Mouse (Mus musculus) myocyte (in vitro differentiated cells): ENCODE data around the gene Psmc1. TPM values are rescaled to one million over a fixed set of nuclear protein-coding genes. Genes with fewer than 3 reads are reported as not detected.

Experiments used
- H3K27me3 ChIP-seq: one replicate; pipeline ENCODE4 v1.6.1; 2011; ENCODE audit not compliant: control insufficient read depth, insufficient read depth, insufficient read length
- H3K36me3 ChIP-seq: one replicate; pipeline ENCODE4 v1.6.1; 2011; ENCODE audit not compliant: control insufficient read depth, insufficient read depth
- H3K4me2 ChIP-seq: one replicate; pipeline ENCODE4 v1.6.1; 2011; ENCODE audit warnings: low read depth, control low read depth
- H3K4me3 ChIP-seq: one replicate; pipeline ENCODE4 v1.5.1; 2011; ENCODE audit warnings: mild to moderate bottlenecking, control low read depth, moderate library complexity
- H3K79me2 ChIP-seq: one replicate; pipeline ENCODE4 v1.6.1; 2011; ENCODE audit not compliant: control insufficient read depth, insufficient read depth
- H3ac ChIP-seq: one replicate; pipeline ENCODE4 v1.6.1; 2011; ENCODE audit not compliant: control insufficient read depth, insufficient read length
- CEBPB ChIP-seq: IDR thresholded peaks from 2 replicates; pipeline ENCODE4 v1.6.1; 2011; ENCODE audit warnings: mild to moderate bottlenecking, moderate library complexity; ENCODE audit not compliant: poor library complexity, insufficient read depth, severe bottlenecking
- E2F4 ChIP-seq: IDR thresholded peaks from one replicate; pipeline ENCODE4 v1.6.1; 2011; ENCODE audit warnings: mild to moderate bottlenecking, control low read depth, moderate library complexity; ENCODE audit not compliant: insufficient read depth
- MAX ChIP-seq: IDR thresholded peaks from one replicate; pipeline ENCODE4 v1.6.1; 2011; ENCODE audit warnings: low read depth, mild to moderate bottlenecking, control low read depth
- MYOD1 ChIP-seq, 3 experiments: IDR thresholded peaks; one replicate each; pipeline ENCODE4 v1.6.1; 2011; ENCODE audit warnings: control low read depth in 2 of 3, low read depth in 2 of 3, mild to moderate bottlenecking in 2 of 3, moderate library complexity in 1 of 3; ENCODE audit not compliant: insufficient read length in 2 of 3, control insufficient read depth in 1 of 3
- MYOG ChIP-seq, 3 experiments: IDR thresholded peaks; one replicate each; pipeline ENCODE4 v1.6.1; 2011; ENCODE audit warnings: control low read depth in 2 of 3, low read depth in 2 of 3, mild to moderate bottlenecking in 2 of 3; ENCODE audit not compliant: insufficient read length in 2 of 3, control insufficient read depth in 1 of 3, insufficient read depth in 1 of 3
- POLR2A ChIP-seq: IDR thresholded peaks from one replicate; pipeline ENCODE4 v1.6.1; 2011; ENCODE audit warnings: low read depth, mild to moderate bottlenecking, control low read depth, moderate library complexity; ENCODE audit not compliant: insufficient read length
- POLR2AphosphoS2 ChIP-seq: IDR thresholded peaks from one replicate; pipeline ENCODE4 v1.6.1; 2011; ENCODE audit warnings: low read depth, control low read depth; ENCODE audit not compliant: insufficient read length
- REST ChIP-seq: IDR thresholded peaks from one replicate; pipeline ENCODE4 v1.6.1; 2011; ENCODE audit warnings: mild to moderate bottlenecking, control low read depth, moderate library complexity; ENCODE audit not compliant: insufficient read depth, insufficient read length
- SRF ChIP-seq: IDR thresholded peaks from one replicate; pipeline ENCODE4 v1.6.1; 2011; ENCODE audit warnings: low read depth; ENCODE audit not compliant: control insufficient read depth, insufficient read length
- TCF12 ChIP-seq: IDR thresholded peaks from one replicate; pipeline ENCODE4 v1.6.1; 2011; ENCODE audit warnings: mild to moderate bottlenecking, control low read depth; ENCODE audit not compliant: poor library complexity, insufficient read depth, severe bottlenecking
- TCF3 ChIP-seq: IDR thresholded peaks from one replicate; pipeline ENCODE4 v1.6.1; 2011; ENCODE audit warnings: low read depth, control low read depth; ENCODE audit not compliant: insufficient read length
- USF1 ChIP-seq: IDR thresholded peaks from one replicate; pipeline ENCODE4 v1.6.1; 2011; ENCODE audit warnings: low read depth, mild to moderate bottlenecking, control low read depth, moderate library complexity
- polyA plus RNA-seq: library from polyadenylated mRNA; unstranded; fragments of >200 nt; fragmentation: generic; extraction: Trizol; gene quantifications from one replicate; pipeline ENCODE4 v1.2.1, GENCODE M21; 2012; ENCODE audit warnings: missing spikeins

Gene Psmc1
- polyA plus RNA-seq, 1 experiment: 201 TPM

DNA sequence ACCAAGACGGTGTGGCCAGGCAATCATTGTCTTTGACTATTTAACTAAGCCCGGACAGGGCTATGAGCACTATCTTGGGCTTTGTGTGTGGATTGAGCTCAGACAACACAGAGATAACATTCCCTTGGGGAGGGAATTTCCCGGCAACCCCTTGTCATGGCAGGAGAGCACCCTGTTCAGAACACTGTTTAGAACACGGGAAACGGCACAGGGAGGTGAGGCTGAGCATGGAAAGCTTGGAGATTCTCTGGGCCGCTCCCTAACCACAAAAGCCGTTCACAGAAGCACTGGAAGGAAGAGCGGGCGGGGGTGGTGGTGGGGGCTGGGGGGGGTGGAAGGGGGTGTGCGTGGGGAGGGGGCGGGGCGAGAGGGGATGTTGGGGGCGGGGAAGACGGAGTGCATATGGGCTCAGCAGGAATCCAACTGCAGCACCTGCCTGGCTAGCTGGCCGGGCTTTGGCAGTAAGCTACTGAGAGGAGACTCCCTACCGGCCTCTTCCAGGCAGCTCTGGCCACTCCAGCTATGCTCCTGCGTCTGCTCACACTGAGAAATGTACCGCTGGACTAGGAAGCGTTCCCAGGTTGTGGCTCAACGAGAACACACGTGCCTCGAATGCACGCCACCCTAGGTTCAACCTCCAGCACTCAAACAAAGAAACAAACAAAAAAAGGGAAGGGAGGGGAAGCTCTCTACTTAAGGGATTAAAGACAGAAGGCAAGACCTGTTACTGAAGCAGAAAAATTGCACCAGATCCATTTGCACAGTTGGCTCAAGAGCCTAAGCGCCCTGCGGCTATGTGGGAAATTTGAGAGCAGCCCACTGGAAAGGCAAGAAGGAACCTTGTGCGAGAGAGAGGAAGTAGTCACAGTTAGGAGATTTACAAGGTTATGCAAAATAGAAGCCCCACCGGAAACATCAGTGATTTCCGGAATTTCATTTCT lies 58.2 kb downstream of the Psmc1 start:
- H3K4me3 ChIP-seq: no peak overlapping the region

GRCm38 (mm10) chr12:100172481-100172880 lies 62.5 kb downstream of the Psmc1 start:
- no peak overlapping the region for H3K4me2 ChIP-seq
- no peaks in the 10 kb centered on the region for H3K79me2 ChIP-seq
- no peaks in the 10 kb centered on the region for H3K27me3 ChIP-seq
- H3K36me3 ChIP-seq: no peaks in the 10 kb centered on the region
- H3ac ChIP-seq: no peak overlapping the region
- TF ChIP-seq CEBPB (no peak), TCF12 (no peak), USF1 (no peak), POLR2A (no peak), REST (no peak), MYOD1 (IDR thresholded peaks at IDR 0.05; ENCODE audit: control insufficient read depth in 1 of 3, insufficient read length in 2 of 3, low read depth in 2 of 3) (no peak), MAX (no peak), TCF3 (no peak), MYOG (IDR thresholded peaks at IDR 0.05; ENCODE audit: control insufficient read depth in 1 of 3, insufficient read depth in 1 of 3, insufficient read length in 2 of 3, low read depth in 2 of 3) (no peak), E2F4 (no peak), SRF (no peak), POLR2AphosphoS2 (no peak)
- H3K4me3 ChIP-seq: no peak overlapping the region

More for the DNA sequence above, 58.2 kb downstream of the Psmc1 start:
- H3K79me2 ChIP-seq: no peaks in the 10 kb centered on the region
- peak overlapping the region; percentile 56 for H3K4me2 ChIP-seq
- no peak overlapping the region for H3ac ChIP-seq
- TF ChIP-seq MAX: no peak
- TF ChIP-seq CEBPB: no peak
- no peak for TF ChIP-seq E2F4
- no peak for TF ChIP-seq SRF
- no peak for TF ChIP-seq MYOD1 (IDR thresholded peaks at IDR 0.05; ENCODE audit: control insufficient read depth in 1 of 3, insufficient read length in 2 of 3, low read depth in 2 of 3)
- no peak for TF ChIP-seq REST
- TF ChIP-seq TCF3: no peak
- TF ChIP-seq POLR2AphosphoS2: no peak
- no peak for TF ChIP-seq POLR2A
- no peak for TF ChIP-seq MYOG (IDR thresholded peaks at IDR 0.05; ENCODE audit: control insufficient read depth in 1 of 3, insufficient read depth in 1 of 3, insufficient read length in 2 of 3, low read depth in 2 of 3)
- no peak for TF ChIP-seq USF1
- no peaks in the 10 kb centered on the region for H3K27me3 ChIP-seq
- no peaks in the 10 kb centered on the region for H3K36me3 ChIP-seq

Other genes with a start within 250 kb of the Psmc1 start
- 3.5 TPM for gene Efcab11, start 225.7 kb upstream of the Psmc1 start, polyA plus RNA-seq
- 32.2 TPM for gene Tdp1, start 225.6 kb upstream of the Psmc1 start, polyA plus RNA-seq
- gene Kcnk13, start 145.7 kb upstream of the Psmc1 start, polyA plus RNA-seq: 1.8 TPM
- 9.3 TPM for gene Nrde2, start 49.5 kb downstream of the Psmc1 start, polyA plus RNA-seq
- 385 TPM for gene Calm1, start 89.3 kb downstream of the Psmc1 start, polyA plus RNA-seq